Mouse (Mus musculus): ENCODE data around the gene Tgds. TPM values are rescaled to one million over a fixed set of nuclear protein-coding genes. Genes with fewer than 3 reads are reported as not detected.

Gene Tgds
- polyA plus RNA-seq, 1 experiment: 10.9 TPM

DNA sequence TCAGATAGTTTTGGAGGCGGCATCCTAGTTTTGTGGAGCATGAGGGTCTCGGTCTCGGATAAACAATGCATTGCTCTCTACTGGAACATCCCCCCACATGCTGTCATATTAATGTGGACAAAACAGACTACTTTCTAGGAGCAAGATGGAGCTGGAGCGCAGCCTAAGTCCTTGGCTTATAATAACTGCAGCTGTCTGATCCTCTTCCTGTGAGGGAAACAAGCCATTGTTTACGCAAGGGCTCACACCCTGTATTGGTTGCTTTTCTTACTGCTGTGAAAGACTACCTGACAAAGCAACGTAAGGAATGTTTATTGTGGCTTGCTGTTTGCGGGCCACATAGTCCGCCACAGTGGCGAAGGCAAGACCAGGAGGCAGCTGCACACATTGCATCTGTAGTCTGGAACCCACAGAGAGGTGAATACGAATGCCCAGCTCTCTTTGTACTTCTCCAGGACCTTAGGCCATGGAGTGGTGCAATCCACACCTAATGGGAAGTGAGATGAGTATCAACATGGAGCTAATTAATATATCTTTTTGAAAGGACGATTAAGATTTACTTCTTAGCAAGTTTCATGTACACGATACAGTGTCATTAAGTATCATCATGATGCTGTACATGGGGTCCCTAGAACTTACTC lies 63.0 kb downstream of the Tgds start:
- DNase-seq (ENCODE audit: low read depth, low spot score): no peak
- 52% methylated on average over 12 of the region's 12 CpGs for WGBS

Other genes with a start within 250 kb of the Tgds start
- 0.22 and 0.25 TPM in 2 replicates for gene Dct, start 80.5 kb downstream of the Tgds start, polyA plus RNA-seq (2012; rRNA removed)
- 20.1 and 21.2 TPM in 2 replicates for gene Gpr180, start 4.4 kb upstream of the Tgds start, polyA plus RNA-seq (2012; rRNA removed)
- 0.08 and 0.24 TPM in 2 replicates for gene Sox21, start 104.3 kb upstream of the Tgds start, polyA plus RNA-seq (2012; rRNA removed)
- gene Gm9376, start 134.2 kb upstream of the Tgds start, polyA plus RNA-seq (2012; rRNA removed): not detected in 2 replicates

All from large intestine, adult 2 months (tissue).